Mouse (Mus musculus): ENCODE measurements around the gene Rbm43.

DNA sequence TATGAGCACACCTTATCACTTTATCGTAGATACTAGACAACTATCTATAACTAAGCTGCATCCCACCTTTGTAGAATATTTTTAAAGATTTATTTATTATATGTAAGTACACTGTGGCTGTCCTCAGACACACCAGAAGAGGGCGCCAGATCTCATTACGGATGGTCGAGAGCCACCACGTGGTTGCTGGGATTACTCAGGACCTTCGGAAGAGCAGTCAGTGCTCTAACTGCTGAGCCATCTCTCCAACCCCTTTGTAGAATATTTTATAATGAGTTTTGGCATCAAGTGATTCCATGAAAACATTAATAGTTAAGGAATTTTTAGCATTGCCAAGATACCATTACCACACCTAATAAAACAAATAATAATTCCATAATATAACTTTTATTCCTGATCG is 20.4 kb downstream of the Rbm43 start:
- TF ChIP-seq ZC3H11A (IDR thresholded peaks at IDR 0.05; ENCODE audit: low read depth, low read length) (no peak), CTCF (conservative IDR thresholded peaks at IDR 0.05 in 1 of 2, IDR thresholded peaks at IDR 0.05 in 1 of 2; ENCODE audit: low read depth in 2 of 2, low read length in 2 of 2) (peak in 1 of 2 experiments; percentile 23; a peak in 1 of 4 replicates), MXI1 (IDR thresholded peaks at IDR 0.05; ENCODE audit: low read depth, low read length) (no peak), E2F4 (IDR thresholded peaks at IDR 0.05; ENCODE audit: insufficient replicate concordance, low read depth, low read length) (no peak), ZKSCAN1 (IDR thresholded peaks at IDR 0.05; ENCODE audit: borderline replicate concordance, low read depth, low read length) (no peak), HCFC1 (IDR thresholded peaks at IDR 0.05; ENCODE audit: low read depth, low read length) (no peak), GABPA (IDR thresholded peaks at IDR 0.05; ENCODE audit: insufficient replicate concordance, low read depth, low read length) (no peak), ETS1 (conservative IDR thresholded peaks at IDR 0.05; ENCODE audit: low read depth, low read length) (no peak), EP300 (IDR thresholded peaks at IDR 0.05; ENCODE audit: low read length) (no peak), BHLHE40 (IDR thresholded peaks at IDR 0.05; ENCODE audit: low read depth, low read length) (no peak), ZNF384 (IDR thresholded peaks at IDR 0.05; ENCODE audit: low read depth, low read length) (no peak), JUND (conservative IDR thresholded peaks at IDR 0.05; ENCODE audit: low read depth, low read length) (no peak), SIN3A (IDR thresholded peaks at IDR 0.05; ENCODE audit: low read length) (no peak)
